Mouse (Mus musculus): ENCODE measurements at regions not wholly inside any gene's neighbourhood (a gene's known extent, or its start where the extent isn't known, plus 50 kb on each side); places are given as distances from the start of the nearest gene placed in this dataset.
"Not testable (repeated sequence)": the region's sequence is repeated elsewhere in the genome, so short reads cannot be mapped to it uniquely, and the experiment has no call there.

DNA sequence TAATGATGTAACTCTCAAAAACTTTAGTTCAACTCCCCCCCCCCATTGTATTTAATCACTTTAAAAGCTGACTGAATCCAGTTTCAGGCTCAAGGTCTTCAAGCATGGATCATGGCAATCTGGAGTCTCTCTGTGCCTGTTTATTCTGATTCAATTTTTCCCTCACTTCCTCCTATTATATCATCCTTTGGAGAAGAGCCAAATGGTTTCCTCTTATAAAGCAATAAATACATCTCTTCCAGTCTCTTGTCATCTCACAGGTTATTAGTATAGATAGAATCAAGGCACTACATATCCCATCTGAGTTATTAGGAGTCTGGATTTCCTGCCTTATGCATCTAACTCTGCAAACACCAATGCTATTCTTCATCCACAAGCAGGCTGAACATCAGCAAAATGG lies 530.2 kb upstream of the Pdcd1 start:
- H3K27ac ChIP-seq, result no peak overlapping the region
- ATAC-seq (ENCODE audit: low FRiP score, low read depth), result no peak
- no peaks in the 10 kb centered on the region for H3K4me1 ChIP-seq
- H3K4me3 ChIP-seq, result no peak overlapping the region
- no peaks in the 10 kb centered on the region for H3K27me3 ChIP-seq (replicated peaks)
- no peaks in the 10 kb centered on the region for H3K36me3 ChIP-seq
- H3K9ac ChIP-seq, result no peak overlapping the region
- no peaks in the 10 kb centered on the region for H3K9me3 ChIP-seq
- no peak overlapping the region for H3K4me2 ChIP-seq (replicated peaks)

DNA sequence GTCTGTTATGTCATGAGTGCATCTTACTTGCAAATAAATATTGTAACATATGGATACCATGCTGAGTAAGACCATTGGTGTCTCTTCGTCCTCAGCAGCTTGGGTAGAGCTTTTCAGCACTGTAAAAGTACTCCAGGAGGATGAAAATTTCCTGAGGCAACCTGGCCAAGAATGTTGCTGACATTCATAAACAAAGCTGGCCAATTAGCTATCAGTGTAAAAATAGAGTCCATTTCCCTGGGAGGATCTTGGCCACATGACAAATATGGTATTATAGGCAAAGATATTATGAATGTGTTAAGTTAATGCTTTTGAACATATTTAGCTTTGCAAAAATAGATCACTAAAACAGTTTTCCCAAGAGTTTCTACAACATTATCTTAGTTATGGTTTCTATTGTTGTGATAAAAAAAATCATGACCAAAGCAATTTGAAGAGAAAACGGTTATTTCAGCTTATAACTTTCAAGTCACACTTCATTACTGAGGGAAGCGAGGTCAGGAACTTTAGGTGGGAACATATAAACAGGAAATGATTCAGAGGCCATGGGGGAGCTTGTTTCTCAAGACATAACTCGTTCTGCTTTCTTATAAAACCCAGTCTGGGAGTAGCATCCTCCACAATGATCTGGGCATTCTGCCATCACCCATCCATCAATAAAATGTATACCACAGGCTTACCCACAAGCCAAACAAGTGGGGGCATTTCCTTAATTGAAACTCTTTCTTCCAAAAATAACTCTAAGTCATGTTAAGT lies 529.5 kb upstream of the Pdcd1 start:
- ATAC-seq (ENCODE audit: low FRiP score, low read depth), result no peak
- Histone ChIP-seq H3K9ac (no peak overlapping the region), H3K27me3 (replicated peaks) (no peaks in the 10 kb centered on the region), H3K4me1 (no peaks in the 10 kb centered on the region), H3K36me3 (no peaks in the 10 kb centered on the region), H3K4me2 (replicated peaks) (no peak overlapping the region), H3K9me3 (no peaks in the 10 kb centered on the region), H3K27ac (no peak overlapping the region), H3K4me3 (no peak overlapping the region)
- 61% methylated on average over 4 of the region's 4 CpGs for WGBS

DNA sequence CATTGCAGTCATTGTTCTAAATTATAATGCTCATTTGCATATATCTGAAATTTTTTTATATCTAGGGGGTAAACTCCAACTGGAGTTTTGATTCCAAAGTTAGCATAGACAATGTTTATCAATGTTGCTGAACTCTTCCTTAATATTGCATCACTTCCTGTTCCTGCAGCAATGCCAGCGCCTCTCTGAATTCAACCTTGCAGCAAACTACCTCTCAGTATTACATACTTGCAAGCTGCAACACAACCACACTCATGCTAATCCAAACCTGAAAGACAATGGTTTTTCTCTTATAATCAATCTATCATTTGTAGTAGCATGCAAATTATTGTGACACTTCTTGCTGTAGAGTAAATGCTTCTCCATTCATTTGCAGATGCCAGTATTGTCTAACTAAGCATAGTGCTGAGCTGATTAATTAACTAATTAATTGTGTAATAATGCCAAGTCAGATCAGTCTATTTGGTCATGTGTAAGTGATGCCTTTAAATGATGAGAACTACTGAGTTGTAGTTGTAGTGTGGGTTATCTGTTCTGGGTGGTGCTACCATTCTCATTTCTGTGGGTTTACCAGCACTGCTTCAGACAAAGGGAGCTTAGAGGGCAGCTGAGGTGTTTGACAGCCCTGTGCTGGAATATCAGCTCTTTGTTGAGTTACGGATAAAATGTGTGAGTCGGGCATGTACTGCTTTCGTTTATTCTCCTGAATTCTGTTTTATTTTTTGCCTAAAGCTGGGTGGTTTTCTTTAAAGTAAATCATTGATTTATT lies 480.6 kb upstream of the Pdcd1 start:
- no peak for ATAC-seq (ENCODE audit: low FRiP score, low read depth)
- Histone ChIP-seq H3K9ac (no peak overlapping the region), H3K36me3 (no peaks in the 10 kb centered on the region), H3K27me3 (replicated peaks) (no peaks in the 10 kb centered on the region), H3K27ac (no peak overlapping the region), H3K9me3 (no peaks in the 10 kb centered on the region), H3K4me1 (no peaks in the 10 kb centered on the region), H3K4me2 (replicated peaks) (no peak overlapping the region), H3K4me3 (no peak overlapping the region)
- 92% methylated on average over 4 of the region's 4 CpGs for WGBS

DNA sequence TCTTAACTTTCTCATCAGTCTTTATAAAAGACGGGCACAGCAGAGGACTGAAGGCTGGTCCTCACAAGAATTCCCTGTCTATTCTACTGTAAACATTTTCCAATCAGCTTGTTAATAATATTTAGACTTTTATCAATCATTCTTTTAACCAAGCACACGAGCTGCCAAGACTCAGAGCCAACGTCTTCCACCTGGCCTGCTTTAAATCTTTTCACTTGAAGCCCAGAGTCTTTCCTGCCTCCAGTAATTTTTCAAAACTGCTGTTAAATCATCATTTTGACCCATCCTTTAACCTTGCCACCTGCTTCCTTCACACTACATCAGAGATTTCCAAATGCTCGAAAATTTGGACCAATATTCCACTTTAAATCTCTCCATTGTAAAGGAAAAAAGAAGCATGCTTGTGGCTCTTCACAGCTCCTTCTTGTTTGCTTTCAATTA lies 451.7 kb upstream of the Pdcd1 start:
- Histone ChIP-seq H3K4me3 (no peak overlapping the region), H3K9ac (no peak overlapping the region), H3K27ac (no peak overlapping the region), H3K36me3 (no peaks in the 10 kb centered on the region), H3K9me3 (no peaks in the 10 kb centered on the region), H3K4me2 (replicated peaks) (no peak overlapping the region), H3K4me1 (no peaks in the 10 kb centered on the region), H3K27me3 (replicated peaks) (no peaks in the 10 kb centered on the region)
- no peak for ATAC-seq (ENCODE audit: low FRiP score, low read depth)
- 55% methylated on average over 4 of the region's 4 CpGs for WGBS

DNA sequence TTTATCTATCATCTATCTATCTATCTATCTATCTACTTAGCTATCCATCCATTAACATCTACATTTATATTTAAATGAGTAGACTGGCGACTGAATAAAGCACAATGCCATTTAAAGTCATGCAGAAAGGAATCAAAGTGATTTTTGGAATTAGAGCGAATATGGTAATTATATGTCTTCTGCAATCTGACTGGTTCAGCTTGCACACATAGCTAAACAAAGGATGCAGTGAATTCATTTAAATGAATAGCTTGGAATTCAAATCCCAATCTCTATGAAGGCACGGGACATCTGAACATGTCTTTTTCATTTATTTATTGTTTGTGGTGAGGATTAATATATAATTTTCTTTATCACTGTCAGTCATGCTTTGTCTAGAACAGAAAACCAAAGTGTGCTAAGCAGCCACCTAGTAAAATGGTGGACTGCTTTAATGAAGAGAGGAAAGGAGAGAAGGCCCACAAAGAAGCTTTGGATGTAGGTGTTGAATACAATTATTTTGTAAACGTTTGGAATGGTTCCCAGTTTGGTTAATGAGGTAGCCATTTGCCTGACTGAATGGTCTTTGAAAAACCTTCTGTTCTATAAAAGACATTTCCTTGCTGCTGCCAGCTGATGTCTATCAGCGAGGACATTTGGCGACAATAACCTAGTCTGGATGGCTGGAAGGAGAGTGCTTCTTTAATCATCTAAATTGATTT lies 451.2 kb upstream of the Pdcd1 start:
- Histone ChIP-seq H3K27me3 (replicated peaks) (no peaks in the 10 kb centered on the region), H3K36me3 (no peaks in the 10 kb centered on the region), H3K4me3 (no peak overlapping the region), H3K4me2 (replicated peaks) (no peak overlapping the region), H3K9ac (no peak overlapping the region), H3K9me3 (no peaks in the 10 kb centered on the region), H3K27ac (no peak overlapping the region), H3K4me1 (no peaks in the 10 kb centered on the region)
- peak; percentile 70 for ATAC-seq (ENCODE audit: low FRiP score, low read depth)
- WGBS, result 64% methylated on average over 6 of the region's 6 CpGs

DNA sequence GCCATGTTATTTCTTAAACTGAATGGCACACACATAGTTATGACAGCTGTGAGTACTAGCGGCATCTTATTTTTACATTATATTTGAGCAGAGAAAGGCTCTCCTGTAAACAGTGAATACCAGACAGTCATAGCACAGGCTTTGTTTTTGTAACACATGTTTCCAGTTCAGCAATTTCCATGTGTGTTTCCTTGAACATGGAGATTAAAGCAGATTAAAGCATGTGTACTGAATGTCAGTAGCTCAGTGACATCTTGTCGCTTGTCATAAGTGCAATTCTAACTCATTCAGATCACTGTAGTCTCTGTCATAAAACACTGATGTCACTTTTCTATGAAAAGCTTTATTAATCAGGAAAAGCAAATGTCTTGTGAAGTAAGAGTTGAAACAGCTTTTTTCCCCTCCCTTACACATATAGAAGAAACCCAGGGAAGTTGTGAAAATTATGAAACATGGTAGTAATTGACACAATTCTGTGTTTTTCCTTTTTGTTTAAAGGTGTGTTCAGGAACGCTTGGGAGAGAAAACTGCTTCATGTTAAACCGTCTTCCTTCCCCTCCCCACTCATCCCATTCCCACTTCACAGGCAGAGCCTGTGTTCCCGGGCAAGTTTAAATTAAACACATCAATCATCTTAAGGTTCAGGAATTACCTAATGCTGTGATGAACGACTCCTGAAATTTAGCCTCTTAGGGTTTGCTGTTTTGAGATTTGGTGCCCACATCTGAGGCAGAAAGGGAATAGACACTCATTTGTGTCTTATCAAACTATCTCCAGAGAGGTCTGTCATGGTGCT lies 449.9 kb upstream of the Pdcd1 start:
- H3K4me1 ChIP-seq, result no peaks in the 10 kb centered on the region
- H3K27ac ChIP-seq, result no peak overlapping the region
- 73% methylated on average over 6 of the region's 6 CpGs for WGBS
- H3K4me3 ChIP-seq, result no peak overlapping the region
- no peak for ATAC-seq (ENCODE audit: low FRiP score, low read depth)
- no peaks in the 10 kb centered on the region for H3K9me3 ChIP-seq
- H3K36me3 ChIP-seq, result no peaks in the 10 kb centered on the region
- no peak overlapping the region for H3K4me2 ChIP-seq (replicated peaks)
- H3K9ac ChIP-seq, result no peak overlapping the region
- no peaks in the 10 kb centered on the region for H3K27me3 ChIP-seq (replicated peaks)

DNA sequence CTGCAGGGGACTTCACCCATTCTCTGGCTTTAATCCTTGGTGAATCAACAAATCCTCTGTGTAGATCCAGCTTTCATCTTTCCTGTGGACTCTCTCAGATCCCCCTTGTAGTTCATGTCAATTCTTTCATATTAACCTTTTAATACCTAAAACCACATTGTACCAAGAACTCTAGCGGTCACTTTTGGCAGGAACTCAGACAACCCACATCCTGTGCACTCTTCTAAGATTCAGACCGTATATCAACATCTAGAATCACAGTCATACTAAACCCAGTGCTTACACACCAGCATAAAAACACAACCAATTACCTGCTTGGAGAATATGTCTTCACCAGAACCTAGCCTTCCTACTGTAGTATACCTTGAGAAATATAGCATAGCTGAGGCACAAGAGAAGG lies 444.6 kb upstream of the Pdcd1 start:
- 90% methylated on average over 2 of the region's 2 CpGs for WGBS
- no peaks in the 10 kb centered on the region for H3K27me3 ChIP-seq (replicated peaks)
- H3K27ac ChIP-seq, result no peak overlapping the region
- H3K9ac ChIP-seq, result no peak overlapping the region
- no peak overlapping the region for H3K4me3 ChIP-seq
- no peaks in the 10 kb centered on the region for H3K36me3 ChIP-seq
- no peak for ATAC-seq (ENCODE audit: low FRiP score, low read depth)
- H3K9me3 ChIP-seq, result no peaks in the 10 kb centered on the region
- H3K4me2 ChIP-seq (replicated peaks), result no peak overlapping the region
- H3K4me1 ChIP-seq, result no peaks in the 10 kb centered on the region

DNA sequence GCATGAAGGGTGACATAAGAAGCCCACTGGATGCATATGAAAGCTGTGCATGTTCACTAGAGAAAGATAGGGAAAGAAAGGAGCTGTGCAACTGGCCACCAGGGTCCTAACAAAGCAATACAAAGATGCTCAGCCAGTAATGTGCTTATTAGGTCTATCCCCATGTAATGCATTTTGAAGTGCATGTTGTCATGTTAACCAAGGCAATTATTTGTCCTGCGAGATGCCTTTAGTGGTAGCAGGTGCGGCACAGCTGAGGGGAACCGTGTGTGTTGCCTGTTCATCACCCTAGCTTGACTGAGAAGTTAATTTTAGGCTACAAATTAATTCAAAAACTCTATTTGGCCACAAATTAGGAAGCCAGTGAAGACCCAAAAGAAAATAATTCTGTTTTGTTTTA lies 444.0 kb upstream of the Pdcd1 start:
- WGBS, result 75% methylated on average over 3 of the region's 3 CpGs
- no peak for ATAC-seq (ENCODE audit: low FRiP score, low read depth)
- Histone ChIP-seq H3K4me3 (no peak overlapping the region), H3K27ac (no peak overlapping the region), H3K9ac (no peak overlapping the region), H3K27me3 (replicated peaks) (no peaks in the 10 kb centered on the region), H3K4me2 (replicated peaks) (no peak overlapping the region), H3K4me1 (no peaks in the 10 kb centered on the region), H3K9me3 (no peaks in the 10 kb centered on the region), H3K36me3 (no peaks in the 10 kb centered on the region)

DNA sequence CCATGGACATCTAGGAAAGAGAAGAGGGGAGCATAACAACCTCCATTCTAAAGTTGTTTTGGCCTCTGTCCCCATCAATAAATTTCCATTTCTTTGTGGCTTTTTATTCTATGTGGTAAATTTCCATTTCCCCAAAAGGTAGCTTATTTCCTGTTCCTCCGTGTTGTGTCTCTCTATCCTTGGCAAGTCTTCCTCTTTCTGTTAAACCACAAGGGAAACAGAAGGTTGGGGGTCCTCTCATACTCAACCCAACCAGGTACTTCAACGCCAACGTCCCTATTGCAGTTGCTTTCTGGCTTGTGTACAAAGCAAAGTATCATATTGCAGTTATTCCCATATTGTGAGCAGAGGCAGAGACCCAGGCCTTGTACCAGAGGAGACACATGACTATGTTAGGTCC lies 434.7 kb upstream of the Pdcd1 start:
- Histone ChIP-seq H3K4me1 (no peaks in the 10 kb centered on the region), H3K4me2 (replicated peaks) (no peak overlapping the region), H3K27me3 (replicated peaks) (no peaks in the 10 kb centered on the region), H3K9me3 (no peaks in the 10 kb centered on the region), H3K4me3 (no peak overlapping the region), H3K9ac (no peak overlapping the region), H3K27ac (no peak overlapping the region), H3K36me3 (no peaks in the 10 kb centered on the region)
- 88% methylated on average over 3 of the region's 3 CpGs for WGBS
- no peak for ATAC-seq (ENCODE audit: low FRiP score, low read depth)

DNA sequence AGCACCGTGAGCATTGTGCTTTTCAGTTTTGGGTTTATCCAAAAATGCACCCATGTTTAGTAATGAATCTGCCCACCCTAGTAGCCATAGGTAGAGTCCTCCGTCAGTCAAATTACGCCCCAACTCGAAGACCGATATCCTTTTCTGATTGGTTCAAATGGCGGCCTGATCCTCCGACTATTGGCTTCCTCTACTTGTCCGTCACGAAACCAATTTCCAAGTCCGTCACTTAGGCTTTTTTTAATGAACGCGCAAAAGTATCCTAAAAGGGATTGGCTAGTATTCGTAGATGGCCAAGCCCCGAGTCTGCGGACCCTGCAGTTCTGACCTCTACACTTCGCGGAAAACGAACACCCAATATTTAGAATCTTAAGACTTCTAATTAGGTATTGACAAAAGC lies 417.5 kb upstream of the Pdcd1 start:
- H3K9ac ChIP-seq; H3K4me3 ChIP-seq; H3K4me1 ChIP-seq; H3K9me3 ChIP-seq; ATAC-seq (ENCODE audit: low FRiP score, low read depth); H3K27ac ChIP-seq; H3K27me3 ChIP-seq (replicated peaks); H3K4me2 ChIP-seq (replicated peaks); H3K36me3 ChIP-seq: not testable (repeated sequence)
- WGBS, result 95% methylated on average over 18 of the region's 18 CpGs

DNA sequence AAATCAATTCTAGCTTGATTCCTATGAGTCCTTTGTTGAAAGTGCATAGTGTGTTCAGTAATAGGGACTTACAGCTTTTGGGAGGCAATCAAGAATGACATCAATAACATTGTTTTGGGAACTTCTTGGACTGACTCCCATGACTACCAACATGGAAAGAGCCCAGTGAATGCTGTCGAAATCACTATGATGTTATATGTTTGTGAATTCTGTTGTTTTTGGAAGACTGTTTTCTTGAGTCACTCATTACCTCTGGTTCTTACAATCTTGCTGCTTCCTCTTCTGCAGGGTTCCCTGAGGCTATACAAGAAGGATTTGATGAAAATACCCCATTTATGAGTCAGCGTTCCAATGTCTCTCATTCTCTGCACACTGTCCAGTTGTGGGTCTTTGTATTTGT lies 371.4 kb upstream of the Pdcd1 start:
- Histone ChIP-seq H3K36me3 (no peaks in the 10 kb centered on the region), H3K4me2 (replicated peaks) (no peak overlapping the region), H3K4me1 (no peaks in the 10 kb centered on the region), H3K4me3 (no peak overlapping the region), H3K9me3 (no peaks in the 10 kb centered on the region), H3K9ac (no peak overlapping the region), H3K27me3 (replicated peaks) (no peaks in the 10 kb centered on the region), H3K27ac (no peak overlapping the region)
- WGBS, result 85% methylated on average over 2 of the region's 2 CpGs
- no peak for ATAC-seq (ENCODE audit: low FRiP score, low read depth)

DNA sequence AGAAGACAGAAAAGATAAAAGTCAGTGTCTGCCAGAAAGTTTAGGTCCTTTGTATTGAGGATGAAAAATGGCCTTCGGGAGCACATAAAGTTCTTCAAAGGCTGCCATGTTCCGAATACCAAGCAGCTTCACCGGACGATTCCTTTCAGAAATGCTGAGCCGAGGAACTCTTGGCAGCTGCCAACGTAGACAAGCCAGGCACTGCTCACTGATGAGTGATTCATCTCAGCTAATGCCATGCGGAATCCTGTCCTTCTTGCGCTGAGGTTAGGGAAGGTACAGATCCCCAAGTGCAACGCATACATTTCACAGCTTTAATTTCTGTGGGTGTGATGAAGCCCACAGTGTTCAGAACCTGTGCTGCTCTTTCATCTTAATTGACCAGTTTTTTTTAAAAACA lies 360.7 kb upstream of the Pdcd1 start:
- Histone ChIP-seq H3K4me3 (no peak overlapping the region), H3K4me2 (replicated peaks) (peak overlapping the region; percentile 18), H3K9me3 (no peaks in the 10 kb centered on the region), H3K27me3 (replicated peaks) (no peaks in the 10 kb centered on the region), H3K4me1 (peaks cover 5% of the 10 kb centered on the region), H3K27ac (no peak overlapping the region), H3K9ac (no peak overlapping the region), H3K36me3 (no peaks in the 10 kb centered on the region)
- 32% methylated on average over 9 of the region's 9 CpGs for WGBS
- ATAC-seq (ENCODE audit: low FRiP score, low read depth), result peak; percentile 41; the same call in 1 of the 2 replicates
